Mouse (Mus musculus): ENCODE data around the gene Ralgapa2. TPM values are rescaled to one million over a fixed set of nuclear protein-coding genes. Genes with fewer than 3 reads are reported as not detected.
A peak's percentile ranks its signal among the peaks of the same experiment; 100 is the strongest.

Gene Ralgapa2
- polyA plus RNA-seq, 1 experiment from 2014 or later: 9.0 TPM

DNA sequence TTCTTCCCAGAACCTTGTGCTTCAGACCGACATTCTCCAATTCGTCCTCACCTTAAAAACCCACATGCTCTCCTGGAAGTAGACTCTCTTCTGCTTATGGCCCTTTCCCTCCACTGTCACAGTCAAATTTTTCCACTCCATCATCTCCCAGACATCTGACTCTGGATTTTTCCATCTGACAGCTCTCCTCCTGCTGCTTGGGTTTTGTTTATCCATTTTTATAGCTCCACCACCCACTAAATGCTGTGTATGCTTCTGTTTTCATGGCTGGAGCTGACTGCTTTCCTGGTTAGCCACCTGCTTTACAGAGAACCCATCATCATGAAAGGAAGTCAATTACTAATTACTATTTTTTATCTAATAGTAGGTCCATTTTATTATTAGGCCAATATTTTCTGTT is 86.9 kb downstream of the Ralgapa2 start:
- Histone ChIP-seq H3K27ac (ENCODE audit: low read depth, low read length) (no peak overlapping the region), H3K4me3 (ENCODE audit: low read depth, low read length) (no peak overlapping the region), H3K4me2 (no peak overlapping the region), H3K9me3 (ENCODE audit: control insufficient read depth, low read length) (no peaks in the 10 kb centered on the region), H3K4me1 (ENCODE audit: control insufficient read depth, insufficient read depth, low read length) (no peaks in the 10 kb centered on the region), H3K9ac (ENCODE audit: low read length) (no peak overlapping the region), H3K27me3 (ENCODE audit: control insufficient read depth, insufficient read depth, low read length) (no peaks in the 10 kb centered on the region), H3K36me3 (ENCODE audit: control insufficient read depth, insufficient read depth, low read length) (no peaks in the 10 kb centered on the region)
- DNase-seq (ENCODE audit: low spot score, missing footprints): no peak
- no peak for ATAC-seq (ENCODE audit: low FRiP score)
- 96% methylated on average over 2 of the region's 2 CpGs for WGBS

- no peak for ATAC-seq (ENCODE audit: low FRiP score)
- no peak overlapping the region for H3K4me2 ChIP-seq
- 84% methylated on average over 4 of the region's 4 CpGs for WGBS
- no peaks in the 10 kb centered on the region for H3K9me3 ChIP-seq (ENCODE audit: control insufficient read depth, low read length)
- DNase-seq (ENCODE audit: low spot score, missing footprints): no peak
- no peak overlapping the region for H3K4me3 ChIP-seq (ENCODE audit: low read depth, low read length)
- H3K27ac ChIP-seq (ENCODE audit: low read depth, low read length): no peak overlapping the region
- H3K9ac ChIP-seq (ENCODE audit: low read length): no peak overlapping the region
- no peaks in the 10 kb centered on the region for H3K4me1 ChIP-seq (ENCODE audit: control insufficient read depth, insufficient read depth, low read length)
- H3K36me3 ChIP-seq (ENCODE audit: control insufficient read depth, insufficient read depth, low read length): no peaks in the 10 kb centered on the region
- no peaks in the 10 kb centered on the region for H3K27me3 ChIP-seq (ENCODE audit: control insufficient read depth, insufficient read depth, low read length)
Measured at GRCm38 (mm10) chr2:146423710-146424301, 88.3 kb downstream of the Ralgapa2 start.

- 89% methylated on average over 5 of the region's 5 CpGs for WGBS
- DNase-seq (ENCODE audit: low spot score, missing footprints): no peak
- no peak overlapping the region for H3K4me3 ChIP-seq (ENCODE audit: low read depth, low read length)
- no peaks in the 10 kb centered on the region for H3K36me3 ChIP-seq (ENCODE audit: control insufficient read depth, insufficient read depth, low read length)
- no peak for ATAC-seq (ENCODE audit: low FRiP score)
- no peaks in the 10 kb centered on the region for H3K4me1 ChIP-seq (ENCODE audit: control insufficient read depth, insufficient read depth, low read length)
- no peak overlapping the region for H3K4me2 ChIP-seq
- H3K9ac ChIP-seq (ENCODE audit: low read length): no peak overlapping the region
- H3K27ac ChIP-seq (ENCODE audit: low read depth, low read length): no peak overlapping the region
- H3K9me3 ChIP-seq (ENCODE audit: control insufficient read depth, low read length): no peaks in the 10 kb centered on the region
- H3K27me3 ChIP-seq (ENCODE audit: control insufficient read depth, insufficient read depth, low read length): no peaks in the 10 kb centered on the region
Measured at GRCm38 (mm10) chr2:146423032-146423691, 89.0 kb downstream of the Ralgapa2 start.

GRCm38 (mm10) chr2:146416283-146416682 is 95.9 kb downstream of the Ralgapa2 start:
- 85% methylated on average over 2 of the region's 2 CpGs for WGBS
- Histone ChIP-seq H3K9ac (ENCODE audit: low read length) (no peak overlapping the region), H3K36me3 (ENCODE audit: control insufficient read depth, insufficient read depth, low read length) (no peaks in the 10 kb centered on the region), H3K4me1 (ENCODE audit: control insufficient read depth, insufficient read depth, low read length) (no peaks in the 10 kb centered on the region), H3K4me2 (no peak overlapping the region), H3K4me3 (ENCODE audit: low read depth, low read length) (no peak overlapping the region), H3K27ac (ENCODE audit: low read depth, low read length) (no peak overlapping the region), H3K27me3 (ENCODE audit: control insufficient read depth, insufficient read depth, low read length) (no peaks in the 10 kb centered on the region; the same call in 1 of the 2 replicates), H3K9me3 (ENCODE audit: control insufficient read depth, low read length) (no peaks in the 10 kb centered on the region)
- ATAC-seq (ENCODE audit: low FRiP score) (no peak), DNase-seq (ENCODE audit: low spot score, missing footprints) (no peak)

- peak; percentile 98 for DNase-seq (ENCODE audit: low spot score, missing footprints)
- Histone ChIP-seq H3K9ac (ENCODE audit: low read length) (no peak overlapping the region), H3K9me3 (ENCODE audit: control insufficient read depth, low read length) (no peaks in the 10 kb centered on the region), H3K4me1 (ENCODE audit: control insufficient read depth, insufficient read depth, low read length) (no peaks in the 10 kb centered on the region), H3K27me3 (ENCODE audit: control insufficient read depth, insufficient read depth, low read length) (no peaks in the 10 kb centered on the region; the same call in 1 of the 2 replicates), H3K27ac (ENCODE audit: low read depth, low read length) (no peak overlapping the region), H3K36me3 (ENCODE audit: control insufficient read depth, insufficient read depth, low read length) (no peaks in the 10 kb centered on the region), H3K4me3 (ENCODE audit: low read depth, low read length) (no peak overlapping the region), H3K4me2 (no peak overlapping the region)
- 45% methylated on average over 8 of the region's 8 CpGs for WGBS
- peak; percentile 86 for ATAC-seq (ENCODE audit: low FRiP score)
Measured at GRCm38 (mm10) chr2:146414484-146415291, 97.5 kb downstream of the Ralgapa2 start.

DNA sequence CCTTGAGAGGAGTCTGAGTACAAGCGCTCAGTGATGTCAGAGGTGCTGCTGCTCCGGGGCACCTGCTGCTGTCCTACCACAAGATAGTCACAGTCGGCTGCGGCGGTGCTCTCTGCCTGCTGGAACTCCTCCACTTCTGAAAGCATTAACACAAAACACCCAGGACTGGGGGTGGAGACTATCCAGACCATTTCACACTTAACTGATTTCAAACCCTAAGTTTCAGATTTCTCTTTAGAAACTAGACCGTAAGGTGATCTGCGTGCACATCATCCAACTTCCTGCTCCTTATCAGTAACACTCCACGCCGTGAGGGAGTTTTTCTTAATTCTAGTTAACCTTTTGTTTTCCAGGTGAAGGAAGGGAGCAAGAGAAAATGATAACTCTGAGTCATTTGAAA is 99.4 kb downstream of the Ralgapa2 start:
- Histone ChIP-seq H3K4me1 (ENCODE audit: control insufficient read depth, insufficient read depth, low read length) (no peaks in the 10 kb centered on the region), H3K27me3 (ENCODE audit: control insufficient read depth, insufficient read depth, low read length) (no peaks in the 10 kb centered on the region; the same call in 1 of the 2 replicates), H3K27ac (ENCODE audit: low read depth, low read length) (no peak overlapping the region), H3K36me3 (ENCODE audit: control insufficient read depth, insufficient read depth, low read length) (no peaks in the 10 kb centered on the region), H3K4me2 (no peak overlapping the region), H3K4me3 (ENCODE audit: low read depth, low read length) (no peak overlapping the region), H3K9ac (ENCODE audit: low read length) (no peak overlapping the region), H3K9me3 (ENCODE audit: control insufficient read depth, low read length) (no peaks in the 10 kb centered on the region)
- WGBS: 72% methylated on average over 9 of the region's 9 CpGs
- ATAC-seq (ENCODE audit: low FRiP score): no peak
- DNase-seq (ENCODE audit: low spot score, missing footprints): no peak

GRCm38 (mm10) chr2:146411904-146412303 is 100.2 kb downstream of the Ralgapa2 start:
- H3K27me3 ChIP-seq (ENCODE audit: control insufficient read depth, insufficient read depth, low read length): no peaks in the 10 kb centered on the region; the same call in 1 of the 2 replicates
- H3K9me3 ChIP-seq (ENCODE audit: control insufficient read depth, low read length): no peaks in the 10 kb centered on the region
- H3K9ac ChIP-seq (ENCODE audit: low read length): no peak overlapping the region
- H3K4me3 ChIP-seq (ENCODE audit: low read depth, low read length): no peak overlapping the region
- ATAC-seq (ENCODE audit: low FRiP score) (no peak), DNase-seq (ENCODE audit: low spot score, missing footprints) (no peak)
- H3K4me2 ChIP-seq: no peak overlapping the region
- H3K27ac ChIP-seq (ENCODE audit: low read depth, low read length): no peak overlapping the region
- H3K4me1 ChIP-seq (ENCODE audit: control insufficient read depth, insufficient read depth, low read length): no peaks in the 10 kb centered on the region
- no peaks in the 10 kb centered on the region for H3K36me3 ChIP-seq (ENCODE audit: control insufficient read depth, insufficient read depth, low read length)
- WGBS: 79% methylated on average over 5 of the region's 5 CpGs

- no peak overlapping the region for H3K27ac ChIP-seq (ENCODE audit: low read depth, low read length)
- ATAC-seq (ENCODE audit: low FRiP score) (no peak), DNase-seq (ENCODE audit: low spot score, missing footprints) (no peak)
- no peaks in the 10 kb centered on the region for H3K4me1 ChIP-seq (ENCODE audit: control insufficient read depth, insufficient read depth, low read length)
- H3K9ac ChIP-seq (ENCODE audit: low read length): no peak overlapping the region
- H3K9me3 ChIP-seq (ENCODE audit: control insufficient read depth, low read length): no peaks in the 10 kb centered on the region
- no peaks in the 10 kb centered on the region; the same call in 1 of the 2 replicates for H3K27me3 ChIP-seq (ENCODE audit: control insufficient read depth, insufficient read depth, low read length)
- H3K4me3 ChIP-seq (ENCODE audit: low read depth, low read length): no peak overlapping the region
- H3K4me2 ChIP-seq: no peak overlapping the region
- 89% methylated on average over 4 of the region's 4 CpGs for WGBS
- no peaks in the 10 kb centered on the region for H3K36me3 ChIP-seq (ENCODE audit: control insufficient read depth, insufficient read depth, low read length)
Measured at GRCm38 (mm10) chr2:146407078-146407477, 105.1 kb downstream of the Ralgapa2 start.

DNA sequence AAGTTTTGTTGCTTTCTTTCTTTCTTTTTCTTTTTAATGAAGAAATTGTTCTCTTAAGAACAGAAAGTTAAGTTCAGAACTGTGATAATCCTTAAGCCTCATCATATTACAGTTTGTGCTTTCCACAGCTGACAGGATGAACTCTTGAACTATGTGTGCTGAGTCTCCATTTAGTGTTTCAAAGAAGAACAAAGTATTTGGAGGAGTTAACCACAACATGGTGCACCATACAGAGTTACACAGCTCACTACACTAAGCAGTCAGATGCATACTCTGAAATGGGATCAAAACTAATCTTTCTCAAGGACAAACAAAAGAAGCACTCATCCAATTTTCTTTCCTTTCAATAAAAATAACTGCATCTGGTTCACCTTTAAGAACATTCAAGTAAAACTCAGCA is 110.6 kb downstream of the Ralgapa2 start:
- ATAC-seq (ENCODE audit: low FRiP score): no peak
- DNase-seq (ENCODE audit: low spot score, missing footprints): no peak
- Histone ChIP-seq H3K4me2 (no peak overlapping the region), H3K27ac (ENCODE audit: low read depth, low read length) (no peak overlapping the region), H3K36me3 (ENCODE audit: control insufficient read depth, insufficient read depth, low read length) (no peaks in the 10 kb centered on the region), H3K9ac (ENCODE audit: low read length) (no peak overlapping the region), H3K9me3 (ENCODE audit: control insufficient read depth, low read length) (no peaks in the 10 kb centered on the region), H3K4me3 (ENCODE audit: low read depth, low read length) (no peak overlapping the region), H3K4me1 (ENCODE audit: control insufficient read depth, insufficient read depth, low read length) (peaks cover 3% of the 10 kb centered on the region; the same call in 1 of the 2 replicates), H3K27me3 (ENCODE audit: control insufficient read depth, insufficient read depth, low read length) (no peaks in the 10 kb centered on the region)
